Mouse (Mus musculus): ENCODE measurements around the gene Slc12a7.

DNA sequence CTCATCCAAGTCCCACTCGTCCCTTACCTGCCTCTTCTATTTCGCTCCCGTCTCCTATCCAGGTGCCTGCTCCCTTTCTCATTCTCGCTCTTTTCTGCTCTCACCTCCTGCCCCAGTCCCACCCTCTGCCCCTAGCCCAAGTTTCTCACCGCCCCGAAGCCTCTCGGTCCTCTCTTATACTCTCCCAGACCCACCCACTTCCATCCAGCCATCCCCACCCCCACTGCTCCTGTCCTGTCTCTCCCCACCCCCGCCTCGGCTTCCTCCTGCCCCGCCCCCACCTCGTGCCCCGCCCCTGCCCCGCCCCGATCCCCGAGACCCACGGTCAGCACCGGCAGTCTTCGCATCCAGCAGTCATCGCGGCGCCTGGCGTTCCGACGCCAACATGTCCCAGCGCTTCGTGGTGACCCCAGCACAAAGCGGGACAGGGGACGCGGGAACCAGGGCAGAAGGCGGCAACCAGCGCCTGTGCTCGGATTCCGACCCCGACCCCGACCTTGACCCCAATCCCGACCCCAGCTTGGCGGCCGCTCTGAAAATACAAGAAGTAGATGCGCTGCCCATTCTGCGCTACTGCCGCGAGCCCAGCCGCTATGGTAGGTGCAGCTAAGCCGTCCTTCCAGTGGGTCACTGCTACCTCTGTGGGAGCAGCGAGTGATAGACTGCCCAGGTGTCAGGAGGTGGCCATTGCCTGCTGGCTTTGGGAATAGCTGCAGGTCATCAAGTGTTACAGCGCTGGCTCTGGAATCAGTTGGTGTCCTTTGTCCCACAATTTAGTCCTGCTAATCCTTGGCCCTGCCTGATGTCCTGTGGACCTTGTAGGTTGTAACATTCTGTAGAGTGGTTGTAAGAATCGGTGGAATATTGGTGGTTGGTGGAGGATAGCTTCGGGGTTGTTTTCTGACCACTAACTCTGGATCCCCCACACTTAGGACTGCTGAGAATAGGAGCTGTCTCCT is at the start of gene Slc12a7:
- TF ChIP-seq SIN3A (IDR thresholded peaks at IDR 0.05; ENCODE audit: low read length) (no peak), ELF1 (IDR thresholded peaks at IDR 0.05; ENCODE audit: low read depth, low read length) (no peak), EP300 (IDR thresholded peaks at IDR 0.05; ENCODE audit: low read depth in 1 of 2, low read length in 2 of 2) (no peak), CTCF (IDR thresholded peaks at IDR 0.05 in 2 of 3, conservative IDR thresholded peaks at IDR 0.05 in 1 of 3; ENCODE audit: control insufficient read depth in 1 of 3, insufficient read depth in 1 of 3, low read depth in 2 of 3, low read length in 3 of 3, poor library complexity in 1 of 3, severe bottlenecking in 1 of 3) (no peak), POLR2A (IDR thresholded peaks at IDR 0.05; ENCODE audit: control insufficient read depth in 1 of 2, insufficient read depth in 1 of 2, low read depth in 1 of 2, low read length in 2 of 2, poor library complexity in 1 of 2) (no peak), POLR2AphosphoS2 (IDR thresholded peaks at IDR 0.05; ENCODE audit: low read length) (no peak), MAFK (IDR thresholded peaks at IDR 0.05; ENCODE audit: borderline replicate concordance, low read depth, low read length) (no peak), BHLHE40 (IDR thresholded peaks at IDR 0.05; ENCODE audit: borderline replicate concordance, low read depth, low read length) (no peak), KAT2A (conservative IDR thresholded peaks at IDR 0.05; ENCODE audit: low read depth, low read length) (no peak), RAD21 (IDR thresholded peaks at IDR 0.05; ENCODE audit: low read depth, low read length) (no peak), GATA1 (IDR thresholded peaks at IDR 0.05; ENCODE audit: low read depth, low read length) (no peak), TBP (IDR thresholded peaks at IDR 0.05; ENCODE audit: low read depth, low read length) (no peak)

Data from MEL (cell line).